Mouse (Mus musculus) ZHBTc4 (cell line): Measurements from ENCODE around the gene Mical3.

Source experiments
- DNase-seq: peaks from one replicate; pipeline ENCODE4 v3.0.0-alpha.2; 2011; ENCODE audit warnings: low read depth, low spot score

The Mical3 gene

GRCm38 (mm10) chr6:120905111-120905510 is 225.7 kb downstream of the Mical3 start:
- no peak for DNase-seq

DNA sequence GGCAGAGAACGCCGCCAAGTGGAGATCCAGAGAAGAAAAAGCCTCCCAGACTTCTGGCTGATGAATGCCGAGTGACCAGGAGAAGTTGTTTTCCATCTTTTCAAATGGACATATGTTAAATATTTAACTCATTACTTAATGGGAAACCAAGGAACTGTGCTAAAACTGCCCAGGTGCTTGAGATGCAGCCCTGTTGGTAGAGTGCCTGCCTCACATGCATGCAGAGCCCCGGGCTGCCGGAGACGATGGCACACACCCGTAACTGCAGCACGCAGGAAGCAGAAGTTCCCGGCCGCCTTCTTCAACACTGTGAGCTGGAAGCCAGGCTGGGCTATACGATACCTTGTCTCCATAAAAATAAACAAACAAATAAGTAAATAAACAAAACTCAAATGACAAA is 226.8 kb downstream of the Mical3 start:
- no peak for DNase-seq

DNA sequence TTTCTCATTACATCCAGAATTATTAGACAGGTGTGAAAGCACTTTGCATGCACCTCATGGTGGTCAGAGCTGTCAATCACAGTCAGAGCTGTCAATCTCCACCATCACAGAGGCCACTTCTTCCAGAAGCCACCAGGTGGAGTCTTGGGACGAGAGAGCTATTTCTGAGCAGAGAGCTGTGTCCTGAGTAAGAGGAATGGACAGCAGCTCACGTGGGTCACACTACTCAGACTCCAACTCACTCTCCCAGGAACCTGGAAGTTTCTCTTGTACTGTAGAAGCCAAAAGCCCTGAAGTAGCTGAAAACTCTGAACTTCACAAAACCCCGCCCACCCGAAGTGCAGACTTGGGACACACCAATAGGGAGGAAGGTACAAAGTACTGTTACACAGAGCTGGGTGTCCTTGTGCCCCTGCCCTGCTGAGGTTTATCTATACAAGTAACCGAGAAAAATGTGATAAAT is 227.3 kb downstream of the Mical3 start:
- DNase-seq = peak; percentile 92

- DNase-seq = no peak
Observed at GRCm38 (mm10) chr6:120901776-120902645, 228.8 kb downstream of the Mical3 start.

DNA sequence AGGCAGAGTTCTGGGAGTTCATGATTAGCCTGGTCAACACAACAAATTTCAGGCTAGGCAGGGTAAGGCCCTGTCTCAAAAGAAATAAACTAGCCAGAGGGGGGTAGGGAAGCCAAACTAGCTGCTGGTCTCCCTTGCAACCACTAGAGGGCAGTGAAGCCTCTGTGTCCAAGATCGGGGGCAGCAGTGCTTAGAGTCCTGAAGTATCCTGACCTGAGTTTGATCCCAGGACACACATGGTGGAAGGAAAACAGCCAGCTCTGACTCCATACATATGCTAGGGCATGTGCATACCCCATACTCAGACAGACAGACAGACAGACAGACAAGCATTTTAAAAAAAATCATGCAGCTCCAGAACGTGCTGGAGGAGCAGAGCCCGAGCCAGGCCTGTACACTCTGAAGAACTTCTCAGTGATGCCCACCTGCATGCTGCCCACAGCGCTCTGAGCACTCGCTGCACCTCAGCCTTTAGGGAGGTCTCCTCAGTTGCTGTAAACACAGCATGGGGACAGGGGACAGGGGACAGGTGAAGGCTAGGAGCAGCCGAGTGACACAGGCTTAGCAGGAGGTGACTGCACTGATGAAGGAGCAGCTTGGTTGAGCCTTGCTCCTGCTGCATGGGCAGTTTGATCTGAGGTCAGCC is 232.5 kb downstream of the Mical3 start:
- DNase-seq = peak; percentile 85

DNA sequence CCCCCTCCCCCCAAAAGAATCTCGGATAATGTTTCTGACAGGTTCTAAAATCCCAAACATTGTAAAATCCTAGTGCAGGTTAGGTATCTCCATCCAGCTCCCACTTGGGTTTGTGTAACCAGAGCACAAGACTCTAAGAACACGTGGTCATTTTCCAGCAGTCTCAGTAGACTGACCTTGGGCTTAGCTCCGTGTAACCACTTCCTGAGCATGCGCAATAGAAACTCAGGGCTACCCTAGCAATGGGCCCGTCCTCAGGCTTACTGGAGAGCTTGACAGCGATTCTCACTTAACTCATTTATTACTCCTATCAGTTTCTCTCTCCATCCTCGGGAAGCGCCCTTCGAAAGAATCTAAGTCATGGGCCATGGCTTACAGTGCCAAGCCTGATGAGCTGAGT is 236.3 kb downstream of the Mical3 start:
- no peak for DNase-seq

GRCm38 (mm10) chr6:120894089-120894488 is 236.7 kb downstream of the Mical3 start:
- DNase-seq = no peak

DNA sequence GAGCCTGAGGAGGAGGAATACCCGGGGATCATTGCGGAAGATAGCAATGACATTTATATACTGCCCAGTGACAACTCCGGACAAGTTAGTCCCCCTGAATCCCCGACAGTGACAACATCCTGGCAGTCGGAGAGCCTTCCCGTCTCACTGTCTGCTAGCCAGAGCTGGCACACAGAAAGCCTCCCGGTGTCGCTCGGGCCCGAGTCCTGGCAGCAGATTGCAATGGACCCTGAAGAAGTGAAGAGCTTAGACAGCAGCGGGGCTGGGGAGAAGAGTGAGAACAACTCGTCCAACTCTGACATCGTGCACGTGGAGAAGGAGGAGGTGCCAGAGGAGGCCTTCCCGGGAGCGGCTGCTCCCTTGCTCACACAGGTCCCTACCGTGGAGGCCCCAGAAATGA is 244.1 kb downstream of the Mical3 start:
- DNase-seq = no peak

DNA sequence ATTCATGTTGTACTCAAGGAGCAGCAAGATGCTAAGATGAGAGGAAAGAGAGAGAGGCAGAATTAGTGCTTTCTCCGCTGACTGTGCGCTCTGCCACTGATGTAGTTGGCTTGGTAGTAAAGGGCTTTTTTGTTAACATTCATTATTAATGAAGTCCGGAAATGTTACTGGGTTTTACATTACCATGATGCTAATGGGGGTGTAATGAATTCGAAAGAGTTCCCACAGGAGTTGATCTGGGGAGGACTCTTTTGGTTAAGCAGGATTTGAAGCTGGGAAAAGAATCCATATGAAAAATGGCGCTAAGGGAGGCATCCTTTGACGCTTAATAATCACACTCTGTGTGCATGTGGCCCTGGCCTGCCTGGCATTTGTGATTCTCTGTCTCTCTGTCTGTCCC is 246.4 kb downstream of the Mical3 start:
- no peak for DNase-seq
